Mouse (Mus musculus): ENCODE data around the gene Tjp2.
A peak's percentile ranks its signal among the peaks of the same experiment; 100 is the strongest.
"Not testable (repeated sequence)": the region's sequence is repeated elsewhere in the genome, so short reads cannot be mapped to it uniquely, and the experiment has no call there.

Gene Tjp2

DNA sequence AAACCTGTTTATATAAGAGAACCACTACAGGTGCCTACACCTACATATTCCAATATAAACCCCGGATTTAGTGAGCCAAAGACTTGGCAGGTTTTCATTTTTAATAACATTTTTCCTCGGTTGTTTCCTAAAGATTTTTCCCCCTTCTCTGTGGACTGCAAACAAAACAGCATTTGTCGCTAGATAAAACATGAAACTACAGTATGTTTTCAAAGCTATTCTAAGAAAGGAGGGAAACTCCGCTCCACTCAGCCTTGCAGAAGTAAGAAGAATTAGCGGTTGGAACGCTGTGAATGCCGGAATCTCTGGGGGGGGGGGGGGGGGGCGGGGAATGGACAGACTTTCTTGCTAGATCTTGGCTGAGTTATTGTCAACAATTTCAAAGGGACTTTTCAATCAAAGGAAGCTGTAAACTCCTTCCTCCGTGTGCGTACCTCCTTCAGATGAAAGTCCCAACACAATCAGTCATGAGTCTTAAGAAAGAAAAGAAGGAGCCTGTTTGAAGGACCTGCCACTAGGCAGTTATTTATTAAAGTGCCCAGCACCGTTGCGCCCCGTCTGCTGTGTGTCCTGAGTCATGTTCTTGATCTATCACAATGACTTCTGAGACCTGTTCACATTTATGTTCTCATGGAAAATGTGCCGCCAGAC is 3.9 kb downstream of the Tjp2 start:
- DNase-seq, result no peak

DNA sequence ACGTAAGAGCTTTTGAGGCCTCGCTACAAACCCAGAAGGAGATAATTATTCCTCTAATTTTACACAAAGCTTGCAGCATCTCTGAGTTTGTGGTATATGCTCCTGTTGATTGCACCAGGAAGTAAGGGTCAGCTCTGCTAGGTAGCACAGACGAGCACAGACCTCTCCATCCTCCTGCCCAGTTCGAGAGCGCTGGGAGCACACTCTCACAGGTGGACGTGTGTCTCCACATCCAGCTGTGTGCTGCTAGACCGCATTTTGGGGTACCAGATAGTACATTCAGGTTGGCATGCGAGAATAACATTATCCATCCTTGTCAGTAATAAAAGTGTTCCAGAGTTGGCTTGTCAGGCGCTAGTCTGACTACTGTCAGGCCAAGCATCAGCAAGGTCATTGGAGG is 5.8 kb downstream of the Tjp2 start:
- no peak for DNase-seq

DNA sequence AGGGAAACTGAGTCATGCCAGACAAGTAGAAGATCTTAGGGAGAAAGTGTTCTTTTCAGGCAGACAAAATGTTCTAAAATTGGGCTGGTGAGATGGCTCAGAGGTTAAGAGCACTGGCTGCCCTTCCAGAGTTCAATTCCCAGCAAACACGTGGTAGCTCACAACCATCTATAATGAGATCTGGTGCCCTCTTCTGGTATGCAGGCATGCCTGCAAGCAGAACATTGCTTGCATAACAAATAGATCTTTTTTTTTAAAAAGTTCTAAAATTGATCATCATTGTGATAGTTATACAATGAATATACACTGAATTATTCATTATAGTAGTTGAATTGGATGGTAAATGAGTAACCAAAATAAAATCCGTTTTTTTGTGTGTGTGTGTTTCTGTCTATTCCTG is 6.5 kb downstream of the Tjp2 start:
- no peak for DNase-seq

DNA sequence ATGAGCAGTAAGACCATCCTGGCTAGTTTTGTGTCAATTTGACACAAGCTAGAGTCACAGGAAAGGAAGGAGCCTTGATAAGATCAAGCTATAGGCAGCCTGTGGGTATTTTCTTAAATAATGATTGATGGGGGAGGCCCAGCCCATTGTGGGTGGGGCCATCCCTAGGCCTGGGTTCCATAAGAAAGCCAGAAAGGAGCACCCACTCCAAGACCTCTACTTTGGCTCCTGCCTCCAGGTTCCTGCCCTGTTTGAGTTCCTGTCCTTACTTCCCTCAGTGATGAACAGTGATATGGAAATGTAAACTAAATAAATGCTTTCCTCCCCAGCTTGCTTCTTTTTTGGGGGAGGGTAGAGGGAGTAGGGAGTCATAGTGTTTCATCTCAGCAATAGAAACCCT is 7.0 kb downstream of the Tjp2 start:
- no peak for DNase-seq

DNA sequence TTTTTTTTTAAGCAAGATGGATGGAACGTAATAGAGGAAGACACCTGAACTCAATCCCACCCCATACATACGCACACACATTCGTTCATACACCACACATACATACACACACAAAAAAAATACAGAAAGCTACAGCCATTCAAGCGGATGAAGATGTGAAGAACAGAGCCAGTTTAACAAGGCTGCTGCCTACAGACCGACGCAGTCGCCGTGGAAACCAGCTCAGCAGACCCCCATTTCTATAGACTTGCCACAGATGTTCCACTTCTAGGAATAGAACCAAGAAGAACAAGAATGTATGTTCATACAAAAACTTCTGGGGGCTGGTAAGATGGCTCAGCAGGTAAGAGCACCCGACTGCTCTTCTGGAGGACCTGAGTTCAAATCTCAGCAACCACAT is 8.1 kb downstream of the Tjp2 start:
- DNase-seq, result no peak

DNA sequence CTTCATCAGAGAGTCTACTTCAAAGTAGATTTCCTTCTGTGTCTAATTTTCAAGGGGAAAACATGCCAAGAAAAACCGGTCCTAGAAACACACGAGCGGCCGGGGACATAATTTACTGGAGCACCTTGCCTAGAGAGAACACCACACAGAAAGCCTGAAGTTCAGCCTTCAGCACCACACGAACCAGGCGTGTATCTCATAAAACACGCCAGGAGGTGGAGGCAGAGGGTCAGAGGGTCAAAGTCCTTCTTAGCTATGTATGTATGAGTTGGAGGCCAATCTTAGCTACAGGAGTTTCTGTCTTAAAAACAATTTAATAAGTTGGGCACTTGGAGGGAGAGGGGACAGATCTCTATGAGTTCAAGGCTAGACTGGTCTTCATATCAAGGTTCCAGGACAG is 9.9 kb downstream of the Tjp2 start:
- no peak for DNase-seq

DNA sequence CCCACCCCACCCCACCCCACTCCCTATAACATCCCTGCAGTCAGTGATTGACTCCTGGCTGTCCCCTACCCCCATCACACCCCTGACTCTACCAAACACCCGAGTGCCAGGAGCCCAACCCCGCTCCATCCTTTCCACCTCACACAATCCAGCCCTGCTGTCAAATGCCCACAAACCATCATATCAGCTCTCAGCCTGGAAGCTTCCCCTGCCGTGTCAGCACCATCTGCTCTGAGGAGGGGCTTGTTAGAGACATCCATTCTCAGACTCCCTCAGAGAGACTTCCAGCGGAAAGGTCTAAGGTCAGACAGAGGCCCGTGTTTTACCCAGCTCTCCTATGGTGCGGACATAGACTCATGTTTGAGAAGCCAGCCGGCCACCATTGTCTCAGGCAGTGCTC is 11.5 kb downstream of the Tjp2 start:
- no peak for DNase-seq

DNA sequence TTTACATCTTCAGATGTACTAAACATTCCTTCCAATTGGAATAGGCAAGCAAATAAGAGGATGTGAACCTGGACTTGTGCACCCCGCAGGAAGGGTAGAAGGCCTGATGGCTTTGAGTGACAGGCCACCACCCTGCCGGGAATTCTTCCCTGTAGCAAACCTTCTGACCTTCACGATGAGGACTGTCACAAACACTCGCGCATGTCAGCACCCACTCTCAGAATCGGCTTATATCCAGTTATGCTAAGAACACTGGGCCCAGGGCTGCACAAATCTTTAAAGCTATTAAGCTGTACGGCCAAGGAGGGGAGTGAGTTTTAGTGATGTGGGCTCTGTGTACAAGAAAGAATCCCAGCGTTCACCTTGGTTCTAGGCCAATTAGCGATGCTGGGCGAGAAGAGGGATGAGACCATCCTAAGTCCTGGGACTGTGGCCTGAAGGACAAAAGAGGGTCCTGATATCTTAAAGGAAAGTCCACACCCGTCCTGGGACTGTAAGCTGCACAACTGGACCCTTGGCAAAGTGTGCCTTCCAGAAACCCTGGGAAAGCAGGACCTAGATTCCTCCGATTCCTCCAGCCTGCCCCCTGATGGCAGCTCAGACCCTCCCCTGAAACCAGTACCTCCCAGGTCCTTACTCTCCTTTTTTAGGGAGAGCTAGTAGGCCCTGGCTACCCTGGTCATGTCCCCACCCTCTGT is 12.1 kb downstream of the Tjp2 start:
- DNase-seq, result no peak

DNA sequence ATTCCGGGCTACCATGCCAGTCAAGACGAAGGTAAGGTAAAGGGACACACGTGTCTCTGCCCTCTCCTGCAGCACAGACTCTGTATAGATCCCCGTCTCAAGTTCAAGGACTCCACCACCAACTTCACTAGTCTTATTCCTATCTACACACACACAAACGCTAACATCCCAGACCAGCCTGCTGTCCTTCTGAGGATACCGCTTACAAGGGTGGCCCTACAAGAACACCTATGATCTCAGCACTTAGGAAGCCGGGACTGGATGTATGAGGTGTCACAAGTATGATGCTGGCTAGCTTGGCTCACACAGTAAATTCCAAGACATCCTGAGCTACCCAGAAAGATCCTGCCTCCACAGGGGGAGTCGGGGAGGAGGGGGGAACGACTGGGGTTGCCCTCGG is 13.7 kb downstream of the Tjp2 start:
- no peak for DNase-seq

DNA sequence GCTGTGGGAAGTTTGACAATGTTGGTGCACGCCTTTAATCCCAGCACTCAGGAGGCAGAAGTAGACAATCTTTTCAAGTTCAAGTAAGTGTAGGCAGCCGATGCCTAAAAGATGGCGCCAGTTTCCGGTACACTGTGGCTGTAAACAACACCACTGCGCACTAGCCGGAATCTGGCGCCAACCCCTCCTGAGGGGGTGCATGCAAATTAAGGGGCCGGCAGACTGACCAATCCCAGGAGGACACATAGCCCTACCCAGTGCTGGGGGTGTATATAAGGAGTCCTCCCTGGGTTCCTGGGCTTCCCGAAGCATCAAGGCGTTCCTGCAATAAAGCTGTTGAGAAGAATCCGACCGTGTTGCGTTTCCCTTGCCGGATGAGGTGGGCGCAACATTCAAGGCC is 15.3 kb downstream of the Tjp2 start:
- no peak for DNase-seq

DNA sequence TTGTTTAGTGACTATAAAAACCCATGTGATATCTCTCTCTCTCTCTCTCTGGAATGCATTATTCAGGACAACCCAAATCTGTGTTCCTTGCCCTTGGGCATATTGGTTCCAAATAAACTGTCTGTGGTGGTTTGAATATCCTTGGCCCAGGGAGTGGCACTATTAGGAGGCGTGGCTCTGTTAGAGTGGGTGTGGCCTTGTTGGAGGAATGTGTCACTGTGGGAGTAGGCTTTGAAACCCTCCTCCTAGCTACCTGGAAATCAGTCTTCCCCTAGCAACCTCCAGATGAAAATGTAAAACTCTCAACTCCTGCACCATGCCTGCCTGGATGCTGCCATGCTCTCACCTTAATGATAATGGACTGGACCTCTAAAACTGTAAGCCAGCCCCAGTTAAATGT is 16.9 kb downstream of the Tjp2 start:
- no peak for DNase-seq

DNA sequence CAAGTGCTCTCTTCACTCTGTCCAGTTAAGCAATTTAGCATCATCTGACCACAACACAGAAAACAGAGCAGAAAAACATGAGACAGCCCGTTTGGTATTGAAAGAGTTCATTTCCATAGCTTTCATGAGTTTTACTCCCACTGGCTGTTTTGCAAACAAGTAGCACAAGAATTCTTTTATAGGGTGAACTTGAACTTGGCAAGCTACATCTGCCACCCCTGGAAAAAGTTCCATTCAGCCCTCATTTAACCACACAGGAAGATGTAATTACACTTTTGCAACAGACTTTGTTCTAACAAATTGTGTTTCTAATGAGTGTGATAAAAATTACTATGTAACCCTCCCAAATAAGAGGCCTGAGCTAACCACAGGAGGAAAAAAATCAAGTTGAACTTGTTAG is 19.8 kb downstream of the Tjp2 start:
- no peak for DNase-seq

DNA sequence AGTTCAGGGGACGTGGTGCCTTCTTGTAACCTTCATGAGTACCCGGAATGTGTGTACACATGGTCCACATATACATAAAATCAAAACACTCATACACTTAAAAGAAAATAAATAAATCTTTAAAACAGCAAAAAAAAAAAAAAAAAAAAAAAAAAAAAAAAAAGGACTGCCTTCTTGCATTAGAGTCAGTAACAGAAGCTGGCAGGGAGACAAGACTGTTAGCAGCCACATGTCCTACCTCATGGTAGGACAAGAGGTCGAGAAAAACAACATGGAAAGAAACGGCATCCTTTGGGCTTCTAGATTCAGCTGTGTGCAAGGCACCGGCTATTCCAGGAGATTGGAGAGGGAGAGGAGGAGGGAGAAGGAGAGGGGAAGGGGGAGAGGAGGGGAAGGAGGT is 23.0 kb downstream of the Tjp2 start:
- DNase-seq, result no peak

DNA sequence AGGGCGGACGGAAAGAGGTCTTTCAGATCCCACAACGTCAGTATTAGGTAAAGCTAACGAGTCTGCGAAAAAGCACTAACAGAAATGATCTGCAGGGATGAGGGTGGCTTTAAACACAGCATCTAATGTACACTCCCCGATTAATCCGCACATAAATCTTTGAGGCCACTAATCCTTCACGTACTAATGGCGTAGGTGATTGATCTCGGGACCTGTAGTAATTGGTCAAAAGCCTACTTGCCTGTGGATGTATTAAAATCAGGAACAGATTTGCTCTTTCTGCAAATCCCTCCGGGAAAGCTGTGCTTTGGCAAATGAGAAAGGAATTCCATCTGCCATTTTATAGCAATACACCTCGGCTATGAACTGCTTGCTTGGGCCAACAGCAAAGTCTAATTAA is 24.3 kb downstream of the Tjp2 start:
- DNase-seq, result no peak

DNA sequence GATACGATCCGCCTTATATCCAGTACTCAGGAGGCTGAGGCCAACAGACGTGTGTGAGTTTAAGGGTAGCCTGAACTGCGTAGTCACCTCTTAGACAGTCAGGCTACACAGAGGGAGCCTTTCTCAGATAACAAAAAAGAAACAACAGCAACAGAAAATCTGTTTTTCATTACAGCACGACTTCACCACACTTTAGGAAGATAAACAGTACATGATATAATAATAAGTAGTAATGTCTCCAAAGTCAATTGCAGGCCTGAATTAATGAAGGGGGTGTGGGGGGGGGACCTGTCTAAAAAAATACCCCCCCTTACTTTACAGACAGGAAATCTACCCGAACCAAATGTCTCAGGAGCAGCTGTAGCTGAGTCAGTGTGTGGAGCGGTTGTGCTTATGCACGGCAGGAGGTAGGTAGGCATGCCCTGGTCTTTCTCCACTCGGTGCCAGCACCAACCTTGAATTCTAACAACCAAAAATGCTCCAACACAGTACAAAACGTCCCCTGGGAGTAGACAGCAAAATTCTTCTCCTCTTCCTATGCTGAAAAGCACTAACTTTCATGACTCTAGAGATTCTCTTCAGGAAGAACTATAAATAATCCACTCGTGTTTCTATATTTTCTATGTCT is 26.0 kb downstream of the Tjp2 start:
- DNase-seq, result no peak

DNA sequence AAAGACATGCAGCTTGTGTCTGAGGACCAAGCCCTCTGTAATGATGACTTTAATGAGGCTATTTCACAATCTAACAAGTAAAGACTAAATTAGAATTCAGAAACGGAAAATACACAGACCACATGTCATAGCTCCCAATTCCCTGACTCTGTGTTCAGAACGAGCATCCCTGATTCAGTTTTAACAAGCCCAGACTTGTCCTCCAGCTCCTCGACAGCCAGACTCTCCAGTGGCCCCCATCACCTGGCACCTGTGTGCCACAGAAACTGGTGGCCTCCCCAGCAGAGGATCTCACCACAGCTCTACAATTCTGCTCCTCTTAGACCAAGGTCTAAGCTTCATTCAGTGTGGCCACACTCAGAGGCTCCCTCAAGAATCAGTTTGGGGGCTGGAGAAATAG is 27.5 kb downstream of the Tjp2 start:
- DNase-seq, result no peak

DNA sequence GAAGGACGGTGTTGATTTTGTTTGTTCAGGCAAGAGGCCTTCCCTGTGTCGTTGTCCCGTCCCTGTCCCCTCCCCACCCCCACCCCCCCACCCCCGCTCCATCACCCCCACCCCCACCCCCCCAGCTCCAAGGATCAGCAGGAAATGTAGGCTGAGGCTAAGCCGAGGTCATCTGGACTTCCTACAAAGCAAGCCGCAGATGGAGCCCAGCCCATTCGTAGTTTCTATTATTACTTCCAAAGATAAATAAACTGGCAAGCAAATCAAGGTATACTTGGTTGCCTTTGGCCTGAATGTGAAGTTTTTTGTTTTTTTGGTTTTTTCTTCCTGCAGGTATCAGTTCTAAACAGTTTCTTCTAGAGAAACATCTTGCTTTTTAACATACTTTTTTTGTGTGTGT is 29.6 kb downstream of the Tjp2 start:
- DNase-seq, result no peak

DNA sequence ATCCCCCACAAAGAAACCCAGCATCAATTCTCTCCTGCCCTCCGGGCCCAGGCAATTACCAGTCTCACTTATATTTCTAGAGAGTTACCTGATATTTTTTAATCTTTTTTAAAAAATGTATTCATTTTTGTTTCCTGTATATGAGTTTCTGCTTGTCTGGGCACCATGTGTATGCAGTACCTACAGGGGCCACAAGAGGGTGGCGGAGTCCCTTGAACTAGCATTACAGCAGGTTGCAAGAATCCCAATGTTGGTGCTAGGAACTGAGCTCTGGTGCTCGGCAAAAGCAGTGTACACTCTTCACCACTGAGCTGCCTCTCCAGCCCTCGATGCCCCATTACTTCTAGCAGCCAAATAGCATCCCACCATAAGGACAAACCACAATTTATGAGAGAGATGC is 30.6 kb downstream of the Tjp2 start:
- DNase-seq, result peak; percentile 66

DNA sequence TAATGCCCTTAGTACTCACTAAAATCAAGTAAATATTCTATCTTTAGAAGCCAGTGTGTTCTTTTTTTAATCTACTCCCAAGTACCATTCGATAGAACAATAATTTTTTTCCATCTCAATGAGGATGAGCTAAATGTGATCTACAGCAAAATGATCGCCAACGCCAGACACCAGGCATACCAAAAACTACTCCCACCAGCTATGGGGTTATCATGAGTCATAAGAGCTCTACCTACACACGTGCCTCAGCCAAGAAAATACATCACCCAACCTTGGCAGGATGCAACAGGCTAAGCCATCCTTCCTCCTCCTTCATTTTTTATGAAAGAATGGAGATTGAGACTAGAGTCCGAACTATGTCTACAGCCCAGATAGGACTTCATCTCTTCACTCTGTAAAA is 31.9 kb downstream of the Tjp2 start:
- DNase-seq, result no peak

DNA sequence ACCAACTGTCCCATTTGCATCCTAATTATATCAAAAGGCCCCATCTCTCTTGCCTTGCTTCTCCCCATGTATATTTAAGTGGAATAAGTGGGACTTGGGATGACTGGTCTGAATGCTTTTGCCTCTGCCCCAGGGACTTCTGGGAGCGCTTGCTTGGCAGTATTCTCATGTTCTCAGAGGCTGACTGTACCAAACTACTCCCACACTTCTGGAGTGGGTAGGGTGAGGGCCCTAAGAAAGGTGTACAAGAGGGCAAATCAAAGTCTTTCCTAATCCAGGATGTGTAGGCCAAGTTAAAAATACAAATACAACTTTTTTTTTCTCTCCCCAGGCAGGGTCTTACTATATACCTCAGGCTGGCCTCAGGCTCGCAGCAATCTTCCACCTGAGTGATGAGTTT is 37.0 kb downstream of the Tjp2 start:
- no peak for DNase-seq

DNA sequence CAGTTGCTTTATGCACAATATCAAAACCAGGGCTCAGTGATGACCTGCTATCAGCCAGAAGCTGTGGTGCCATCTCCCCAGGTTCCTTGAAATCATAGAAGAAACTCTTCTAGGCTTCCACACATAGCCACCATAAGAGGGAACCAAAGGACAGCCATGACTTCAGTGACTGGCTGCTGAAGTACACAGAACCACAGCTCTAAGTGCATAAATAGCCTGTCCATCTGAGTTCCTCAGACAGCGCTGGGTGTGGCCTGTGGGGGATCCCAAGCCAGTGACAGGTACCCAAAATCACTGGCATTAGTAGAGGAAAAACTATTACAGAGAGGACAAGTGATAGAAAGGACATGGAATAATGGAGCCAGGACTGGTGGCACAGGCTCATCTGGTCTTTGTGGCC is 37.5 kb downstream of the Tjp2 start:
- DNase-seq, result not testable (repeated sequence)

DNA sequence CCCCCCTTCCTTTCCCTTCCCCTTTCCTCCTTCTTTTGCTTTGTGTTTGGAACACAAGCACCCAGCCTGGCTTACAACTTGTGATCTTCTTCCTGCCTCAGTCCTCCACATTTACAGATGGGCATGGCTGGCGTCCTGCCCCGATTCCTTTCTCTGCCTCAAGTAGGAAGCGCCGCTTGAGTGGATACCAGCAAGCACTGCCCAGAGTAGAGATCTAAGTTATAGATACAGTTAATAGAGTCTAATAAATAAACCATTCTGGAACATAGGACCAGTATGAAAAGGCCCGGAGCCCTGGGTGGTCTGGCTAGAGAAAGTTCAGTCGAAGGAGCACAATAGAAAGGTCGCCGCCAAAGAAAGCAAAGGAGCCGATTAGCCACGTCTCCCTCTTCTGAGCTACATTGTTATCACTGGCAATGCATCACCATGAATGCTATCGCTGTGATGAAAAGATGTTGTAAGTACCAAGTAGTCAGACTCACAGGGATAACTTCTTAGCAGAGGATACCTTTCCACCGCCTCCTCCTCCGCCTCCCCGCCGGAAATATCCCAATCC is 41.1 kb downstream of the Tjp2 start:
- no peak for DNase-seq

DNA sequence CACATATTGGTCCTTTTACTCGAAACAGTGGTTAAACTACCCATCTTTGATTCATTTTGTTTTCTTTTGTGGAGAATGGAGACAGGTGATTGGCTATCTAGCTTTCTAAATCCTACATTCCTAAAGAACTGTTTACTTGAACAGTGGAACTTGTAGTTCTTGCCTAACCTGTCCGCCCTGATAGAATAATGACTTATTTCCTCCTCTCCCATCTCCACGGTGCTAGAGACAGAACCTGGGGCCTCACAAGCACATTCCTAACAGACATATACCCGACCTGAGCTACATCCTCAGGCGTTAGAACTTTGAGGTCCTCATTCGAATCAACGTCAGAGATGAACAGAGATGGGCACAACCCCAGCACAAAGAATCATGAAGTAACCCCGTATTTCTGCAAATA is 44.4 kb downstream of the Tjp2 start:
- no peak for DNase-seq

DNA sequence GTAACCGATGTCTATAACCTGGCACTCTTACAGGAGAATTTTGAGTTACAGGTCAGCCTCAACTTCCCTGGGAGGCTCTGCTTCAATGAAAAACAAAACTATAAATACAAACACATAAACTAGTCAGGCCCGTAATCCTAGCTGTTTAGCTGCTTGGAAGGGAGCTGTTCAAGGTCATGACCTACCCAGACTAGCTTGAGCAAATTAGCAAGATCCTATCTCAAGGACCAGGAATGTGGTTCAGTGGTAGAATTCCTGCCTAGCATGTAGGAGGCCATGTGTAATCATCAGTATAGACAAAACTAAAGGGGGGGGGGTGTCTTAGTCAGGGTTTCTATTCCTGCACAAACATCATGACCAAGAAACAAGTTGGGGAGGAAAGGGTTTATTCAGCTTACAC is 46.7 kb downstream of the Tjp2 start:
- no peak for DNase-seq

All from thymus, postnatal 4 days (tissue).